Mouse (Mus musculus) adrenal gland (tissue): ENCODE results near the gene Sfpq.
"Not testable (repeated sequence)": the region's sequence is repeated elsewhere in the genome, so short reads cannot be mapped to it uniquely, and the experiment has no call there.

Experiments used
- intact Hi-C: fragments of 180-260 bp; cut with DNase I; formaldehyde crosslinking; loops from one replicate; pipeline ENCODE4 v1.15.1; 2025
- long read RNA-seq, 2 experiments: library from polyadenylated mRNA; unstranded; transcript quantifications; one replicate each; pipeline ENCODE4 v2.0.0; 2020; ENCODE audit warnings: borderline replicate concordance in 1 of 2; ENCODE audit not compliant: insufficient replicate concordance in 1 of 2

Gene Sfpq
- long read RNA-seq, experiment 1, partial matches to known transcripts: 8 of 11 reads
- long read RNA-seq, experiment 1, other reads (novel, unspliced or antisense): 0 of 11 reads
- long read RNA-seq, experiment 2, partial matches to known transcripts: 12 of 15 reads
- long read RNA-seq, experiment 2, other reads (novel, unspliced or antisense): 2 of 15 reads

- intact Hi-C loops: no loop called here
These were observed at the start of gene Sfpq for GRCm38 (mm10) chr4:127021151-127021945. Sfpq (plus strand) TSS chr4:127021324.

GRCm38 (mm10) chr4:126977467-126977866 is 43.7 kb upstream of the Sfpq start:
- intact Hi-C loops: no loop called here

- intact Hi-C loops: no loop called here
These were observed 42.4 kb upstream of the Sfpq start for GRCm38 (mm10) chr4:126978706-126979105.

GRCm38 (mm10) chr4:126983321-126983720 is 37.8 kb upstream of the Sfpq start:
- intact Hi-C loops: no loop called here

GRCm38 (mm10) chr4:126983736-126984525 is 37.2 kb upstream of the Sfpq start:
- intact Hi-C loops: not testable (repeated sequence)

- intact Hi-C loops: no loop called here
These were observed 34.4 kb upstream of the Sfpq start for GRCm38 (mm10) chr4:126986768-126987167.

- intact Hi-C loops: no loop called here
These were observed 32.6 kb upstream of the Sfpq start for GRCm38 (mm10) chr4:126988503-126988902.

- intact Hi-C loops: no loop called here
These were observed 30.6 kb upstream of the Sfpq start for GRCm38 (mm10) chr4:126990553-126990952.

- intact Hi-C loops: no loop called here
These were observed 28.8 kb upstream of the Sfpq start for GRCm38 (mm10) chr4:126992356-126992755.

- intact Hi-C loops: not testable (repeated sequence)
These were observed 21.8 kb upstream of the Sfpq start for GRCm38 (mm10) chr4:126999372-126999771.

GRCm38 (mm10) chr4:127000601-127001105 is 20.5 kb upstream of the Sfpq start:
- intact Hi-C loops: no loop called here

- intact Hi-C loops: no loop called here
These were observed 16.7 kb upstream of the Sfpq start for GRCm38 (mm10) chr4:127004384-127004783.

GRCm38 (mm10) chr4:127005113-127005936 is 15.8 kb upstream of the Sfpq start:
- intact Hi-C loops: no loop called here

- intact Hi-C loops: not testable (repeated sequence)
These were observed 5.7 kb upstream of the Sfpq start for GRCm38 (mm10) chr4:127015294-127015993.

- intact Hi-C loops: no loop called here
These were observed 4.8 kb upstream of the Sfpq start for GRCm38 (mm10) chr4:127016366-127016765.

- intact Hi-C loops: no loop called here
These were observed 543 bp upstream of the Sfpq start for GRCm38 (mm10) chr4:127020411-127021150.

GRCm38 (mm10) chr4:127021989-127022626 is 984 bp downstream of the Sfpq start:
- intact Hi-C loops: no loop called here

- intact Hi-C loops: no loop called here
These were observed 2.1 kb downstream of the Sfpq start for GRCm38 (mm10) chr4:127023201-127023600.

- intact Hi-C loops: no loop called here
These were observed 3.1 kb downstream of the Sfpq start for GRCm38 (mm10) chr4:127024240-127024639.
